Mouse (Mus musculus) spleen, embryonic (tissue): ENCODE measurements at regions not wholly inside any gene's neighbourhood (a gene's known extent, or its start where the extent isn't known, plus 50 kb on each side); places are given as distances from the start of the nearest gene placed in this dataset.

Experiments used
- CTCF ChIA-PET: fragments of 350-600 bp; sonication (Branson Sonifier 250); formaldehyde crosslinking; loops from one replicate; lab custom pipeline; 2022; lab: Charles Lee

GRCm38 (mm10) chr19:21028981-21029380, 75.0 kb upstream of the Tmc1 start:
- CTCF ChIA-PET: interaction anchor here (0.7 kb wide), 1 partner anchor 130 kb away, joined by 3 read pairs; no protein-coding TSS in a partner anchor

- CTCF ChIA-PET: no interaction called here
These were observed 58.4 kb upstream of the Tmc1 start for GRCm38 (mm10) chr19:21012391-21012790.

- CTCF ChIA-PET: no interaction called here
These were observed 55.6 kb upstream of the Tmc1 start for GRCm38 (mm10) chr19:21009607-21010006.

- CTCF ChIA-PET: no interaction called here
These were observed 50.4 kb upstream of the Tmc1 start for GRCm38 (mm10) chr19:21004411-21004810.
